In the genomic region with DNA sequence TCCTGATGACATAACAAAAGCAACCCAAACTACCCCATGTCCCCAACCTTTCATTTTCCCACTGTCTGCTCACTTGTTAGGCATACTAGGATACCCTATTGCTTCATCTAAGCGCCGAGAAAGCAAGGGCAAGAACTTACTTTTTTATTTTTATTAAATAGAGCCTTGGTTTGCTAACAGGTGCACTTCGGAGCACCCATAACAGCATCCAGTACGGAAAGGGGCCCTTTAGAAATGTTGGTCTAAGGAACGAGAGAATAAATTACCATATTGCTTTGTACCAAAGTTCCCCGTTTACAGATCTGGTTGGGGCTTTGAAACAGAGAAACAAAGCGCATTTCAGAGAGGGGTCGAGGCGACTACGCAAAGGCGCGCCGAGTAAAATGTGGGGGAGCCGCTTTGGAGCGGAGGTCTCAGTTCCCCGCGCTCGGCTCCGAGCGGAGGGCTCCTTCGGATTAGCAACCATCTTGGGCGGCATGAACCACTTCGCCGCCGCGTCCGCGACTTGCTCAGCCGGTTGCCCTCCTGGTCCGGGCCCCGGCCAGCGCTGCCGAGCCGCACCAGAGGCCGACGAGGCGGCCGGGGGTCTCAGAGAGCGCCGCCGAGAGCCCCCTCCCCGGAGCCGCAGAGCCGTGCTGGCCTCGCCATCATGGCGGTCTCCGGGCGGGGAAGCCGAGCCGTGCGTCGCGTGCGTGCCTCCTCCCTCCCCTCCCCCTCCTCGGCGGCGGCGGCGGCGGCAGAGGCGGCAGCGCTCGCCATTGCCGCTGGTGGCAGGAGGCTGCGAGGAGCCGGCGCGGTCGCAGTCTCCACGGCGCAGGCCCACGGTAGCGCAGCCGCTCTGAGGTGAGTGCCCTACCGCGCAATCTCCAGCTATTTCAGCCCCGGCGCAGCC, we compare ENCODE assay signal across 8 mouse cellular contexts. TPM values are rescaled to one million over a fixed set of nuclear protein-coding genes. Genes with fewer than 3 reads are reported as not detected.
DNase-seq lines count a peak whose midpoint lies in the region; ATAC-seq lines count a peak whose summit lies in the region.

A gene (plus strand): TSS at position 718 of the 892 bp plus-strand sequence.

- H3K36me3 ChIP-seq in hindbrain, embryonic 15.5 days, result no peaks in the 10 kb centered on the region

- ATAC-seq in hindbrain, embryonic 15.5 days (ENCODE audit: low FRiP score, low read depth), result peak; percentile 97

- peak within 1 kb of the TSS; percentile 99 for H3K4me3 ChIP-seq in hindbrain, embryonic 15.5 days

- H3K9me3 ChIP-seq in hindbrain, embryonic 15.5 days, result no peaks in the 10 kb centered on the region

- peaks cover 39% of the 10 kb centered on the region for H3K4me1 ChIP-seq in hindbrain, embryonic 15.5 days (replicated peaks)

- DNase-seq in ZHBTc4 (ENCODE audit: low read depth, low spot score), result peak; percentile 95
- DNase-seq in cerebellum, postnatal 4 days (ENCODE audit: low spot score in 2 of 2), result peak; percentile 88 to 95
- peak; percentile 88 for DNase-seq in gastrocnemius, adult 18-20 months (ENCODE audit: low spot score)
- DNase-seq in layer of hippocampus, postnatal 36 days, result peak; percentile 93 to 95
- DNase-seq in lung, postnatal 25 days (ENCODE audit: low spot score), result peak; percentile 92
- DNase-seq in retina, adult 2 months (ENCODE audit: low read depth, low spot score), result peak; percentile 76
- DNase-seq in thymus, postnatal 25 days, result peak; percentile 95

- H3K9ac ChIP-seq in hindbrain, embryonic 15.5 days, result peak within 1 kb of the TSS; percentile 98

- H3K27me3 ChIP-seq in hindbrain, embryonic 15.5 days, result no peaks in the 10 kb centered on the region

- under 1% methylated on average over 60 of the region's 78 CpGs for WGBS in hindbrain, embryonic 15.5 days

- H3K27ac ChIP-seq in hindbrain, embryonic 15.5 days (replicated peaks), result peak within 1 kb of the TSS; percentile 100

- peak within 1 kb of the TSS; percentile 62 for H3K4me2 ChIP-seq in hindbrain, embryonic 15.5 days

RNA-seq across cellular contexts. Expression of the gene that starts here (rescaled TPM):
- 10 to 100 TPM in 1 of 2 experiments, 1 to 10 TPM in 1; 9.8 to 10.8 TPM for total RNA-seq in gastrocnemius, adult 18-20 months (2021)
- 36.5 and 38.0 TPM in 2 replicates for polyA plus RNA-seq in hindbrain, embryonic 15.5 days (2015; fragmentation: Nextera tagmentation; extraction: Ambion mirVana)
- 10 to 100 TPM; 20.1 to 21.5 TPM for total RNA-seq in layer of hippocampus, postnatal 36 days (2021)

Comparison
In these comparisons a context has a peak if more than half of its experiments do, and no peak if none do; other contexts are left out.
1. Peak in every context shown above with its lines: DNase-seq, ATAC-seq, H3K4me3 ChIP-seq and H3K27ac ChIP-seq.